Mouse (Mus musculus) midbrain, embryonic 16.5 days (tissue): ENCODE measurements around the gene Mphosph9. TPM values are rescaled to one million over a fixed set of nuclear protein-coding genes. Genes with fewer than 3 reads are reported as not detected.
A peak's percentile ranks its signal among the peaks of the same experiment; 100 is the strongest.
"Not testable (repeated sequence)": the region's sequence is repeated elsewhere in the genome, so short reads cannot be mapped to it uniquely, and the experiment has no call there.

ENCODE experiments used
- ATAC-seq: fragments of 200-750 bp; cut with Nextera tagmentation; 2 replicates; pipeline ENCODE4 v1.8.0; 2017; ENCODE audit warnings: moderate TSS enrichment
- H3K27ac ChIP-seq: fragments of 300-500 bp; sonication (generic); 2 replicates; pipeline ENCODE4 v1.5.1; 2014; ENCODE audit warnings: mild to moderate bottlenecking, low read length, mixed read lengths
- H3K27me3 ChIP-seq: fragments of 300-500 bp; sonication (generic); 2 replicates; pipeline ENCODE4 v1.6.1; 2014; ENCODE audit warnings: low read depth, low read length, mixed read lengths; ENCODE audit not compliant: control insufficient read depth, insufficient read depth
- H3K36me3 ChIP-seq: fragments of 300-500 bp; sonication (generic); 2 replicates; pipeline ENCODE4 v1.6.1; 2014; ENCODE audit warnings: mild to moderate bottlenecking, low read length, moderate library complexity, mixed read lengths; ENCODE audit not compliant: control insufficient read depth, insufficient read depth
- H3K4me1 ChIP-seq: fragments of 300-500 bp; sonication (generic); 2 replicates; pipeline ENCODE4 v1.6.1; 2014; ENCODE audit warnings: mild to moderate bottlenecking, low read length, mixed read lengths; ENCODE audit not compliant: control insufficient read depth, insufficient read depth
- H3K4me2 ChIP-seq: fragments of 300-500 bp; sonication (generic); 2 replicates; pipeline ENCODE4 v1.6.1; 2014; ENCODE audit warnings: mild to moderate bottlenecking, low read length, mixed read lengths
- H3K4me3 ChIP-seq: fragments of 300-500 bp; sonication (generic); 2 replicates; pipeline ENCODE4 v1.5.1; 2014; ENCODE audit warnings: low read depth, mild to moderate bottlenecking, low read length, moderate library complexity, mixed read lengths
- H3K9ac ChIP-seq: fragments of 300-500 bp; sonication (generic); 2 replicates; pipeline ENCODE4 v1.6.1; 2014; ENCODE audit warnings: low read depth, low read length, mixed read lengths
- H3K9me3 ChIP-seq: fragments of 300-500 bp; sonication (generic); replicated peaks from 2 replicates; pipeline ENCODE4 v1.6.1; 2014; ENCODE audit warnings: mild to moderate bottlenecking, low read length, mixed read lengths; ENCODE audit not compliant: control insufficient read depth, poor library complexity, severe bottlenecking
- WGBS: fragments of 180-500 bp; shearing (Covaris S2); extraction: QIAGEN DNeasy Blood & Tissue Kit; methylation state at CpG from one replicate; pipeline ENCODE4 v1.1.7; 2014; 5-methylcytosine and 5-hydroxymethylcytosine counted together
- polyA plus RNA-seq: library from polyadenylated mRNA; unstranded; fragments of >200 nt; fragmentation: Nextera tagmentation; extraction: Ambion mirVana; gene quantifications from 2 replicates; pipeline ENCODE4 v1.2.1, GENCODE M21; 2015

Mphosph9 gene
- polyA plus RNA-seq, 1 experiment from 2014 or later: 9.3 TPM

DNA sequence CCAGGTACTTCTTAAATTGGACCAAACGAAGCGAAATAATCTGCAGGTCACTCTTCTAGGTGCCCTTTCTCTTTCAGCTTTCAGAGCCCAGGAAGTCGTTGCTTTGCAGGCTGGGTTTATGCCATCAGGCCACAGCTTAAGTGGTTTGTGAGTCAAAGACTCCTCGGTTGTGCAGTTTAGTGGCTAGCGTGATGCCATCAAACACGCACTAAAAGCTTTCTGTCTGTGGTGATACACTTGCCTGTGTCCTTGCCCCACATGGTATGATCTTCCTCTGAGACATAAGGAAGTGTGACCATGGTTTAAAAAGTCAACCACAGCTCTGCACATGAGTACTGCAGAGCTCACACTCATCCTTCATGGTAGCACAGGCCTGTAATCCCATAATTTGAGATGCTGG lies 2.3 kb upstream of the Mphosph9 start:
- 92% methylated on average over 6 of the region's 6 CpGs for WGBS
- H3K4me1 ChIP-seq: peaks cover 24% of the 10 kb centered on the region
- no peaks in the 10 kb centered on the region for H3K27me3 ChIP-seq
- no peak overlapping the region for H3K4me3 ChIP-seq
- H3K36me3 ChIP-seq: no peaks in the 10 kb centered on the region
- no peak overlapping the region for H3K27ac ChIP-seq
- no peak overlapping the region for H3K4me2 ChIP-seq
- no peak overlapping the region for H3K9ac ChIP-seq
- no peak for ATAC-seq
- no peaks in the 10 kb centered on the region for H3K9me3 ChIP-seq

DNA sequence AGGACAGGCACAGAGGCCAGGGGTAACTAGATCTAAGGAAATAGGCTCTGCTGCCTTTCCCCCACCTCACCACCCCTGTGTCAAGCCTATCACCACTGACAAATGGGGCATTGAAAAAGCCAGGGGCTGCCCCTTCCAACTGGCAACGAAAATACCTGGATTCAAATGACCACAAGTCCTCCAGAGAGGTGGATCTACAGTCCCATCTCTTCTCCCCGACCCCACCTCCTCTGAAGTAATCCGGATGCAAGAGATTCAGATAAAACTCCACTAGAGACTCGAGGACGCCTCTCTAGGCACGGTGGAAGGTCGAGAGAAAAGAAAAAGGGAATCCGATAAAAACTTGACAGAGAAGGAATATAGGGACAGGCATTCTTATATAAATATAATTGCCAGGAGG lies 943 bp downstream of the Mphosph9 start:
- Histone ChIP-seq H3K27ac (peak overlapping the region; percentile 98), H3K9me3 (no peaks in the 10 kb centered on the region), H3K4me3 (peak overlapping the region; percentile 74), H3K27me3 (no peaks in the 10 kb centered on the region), H3K4me2 (peak overlapping the region; percentile 87), H3K9ac (peak overlapping the region; percentile 80), H3K4me1 (peaks cover 18% of the 10 kb centered on the region), H3K36me3 (no peaks in the 10 kb centered on the region)
- 1% methylated on average over 8 of the region's 8 CpGs for WGBS
- ATAC-seq: no peak

DNA sequence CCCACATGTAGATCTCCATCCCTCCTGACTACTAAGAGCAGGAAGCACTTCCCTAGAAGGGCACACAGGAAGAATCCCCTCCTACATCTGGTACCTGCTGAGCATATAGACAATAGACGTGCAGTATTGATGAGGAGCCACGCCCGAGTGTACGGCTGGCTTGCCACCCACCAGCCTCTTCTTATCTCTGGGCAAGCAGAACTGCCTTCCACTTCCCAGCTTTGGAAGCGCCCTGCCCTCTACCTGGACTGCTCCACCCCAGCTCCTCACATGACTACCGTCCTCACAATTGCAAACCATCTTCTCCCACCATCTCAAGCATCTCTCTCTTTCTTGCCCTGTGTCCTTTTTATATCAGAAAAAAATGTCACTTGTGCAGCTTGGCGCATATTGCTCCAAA lies 10.1 kb downstream of the Mphosph9 start:
- no peaks in the 10 kb centered on the region for H3K27me3 ChIP-seq
- 95% methylated on average over 7 of the region's 7 CpGs for WGBS
- H3K36me3 ChIP-seq: peaks cover 27% of the 10 kb centered on the region
- no peaks in the 10 kb centered on the region; the same call in 1 of the 2 replicates for H3K9me3 ChIP-seq
- ATAC-seq: no peak
- H3K4me2 ChIP-seq: no peak overlapping the region
- no peak overlapping the region for H3K27ac ChIP-seq
- no peak overlapping the region for H3K4me3 ChIP-seq
- no peak overlapping the region for H3K9ac ChIP-seq
- no peaks in the 10 kb centered on the region for H3K4me1 ChIP-seq

DNA sequence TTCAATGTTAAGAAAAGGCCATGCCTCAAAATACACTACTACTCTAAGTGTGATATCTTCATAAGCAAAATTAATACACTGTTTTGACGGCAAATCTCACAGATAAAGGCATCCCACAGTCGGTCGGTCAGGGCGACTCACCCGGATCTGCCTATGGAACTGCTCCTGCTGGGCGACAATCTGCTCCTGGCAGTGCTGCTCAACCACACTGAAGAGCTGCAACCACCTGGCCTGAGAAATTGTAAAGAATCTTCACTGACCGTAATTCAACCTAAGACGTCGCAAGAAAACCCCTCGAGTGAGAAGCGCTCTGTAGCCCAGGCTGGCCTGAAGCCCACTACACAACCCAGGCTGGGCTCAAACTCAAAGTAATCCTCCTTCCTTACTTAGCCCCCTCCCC lies 11.8 kb downstream of the Mphosph9 start:
- ATAC-seq: no peak
- H3K27ac ChIP-seq: no peak overlapping the region
- no peak overlapping the region for H3K4me2 ChIP-seq
- no peaks in the 10 kb centered on the region for H3K27me3 ChIP-seq
- 89% methylated on average over 11 of the region's 11 CpGs for WGBS
- no peak overlapping the region for H3K4me3 ChIP-seq
- H3K4me1 ChIP-seq: no peaks in the 10 kb centered on the region
- H3K9ac ChIP-seq: no peak overlapping the region
- H3K9me3 ChIP-seq: no peaks in the 10 kb centered on the region; the same call in 1 of the 2 replicates
- H3K36me3 ChIP-seq: peaks cover 35% of the 10 kb centered on the region

DNA sequence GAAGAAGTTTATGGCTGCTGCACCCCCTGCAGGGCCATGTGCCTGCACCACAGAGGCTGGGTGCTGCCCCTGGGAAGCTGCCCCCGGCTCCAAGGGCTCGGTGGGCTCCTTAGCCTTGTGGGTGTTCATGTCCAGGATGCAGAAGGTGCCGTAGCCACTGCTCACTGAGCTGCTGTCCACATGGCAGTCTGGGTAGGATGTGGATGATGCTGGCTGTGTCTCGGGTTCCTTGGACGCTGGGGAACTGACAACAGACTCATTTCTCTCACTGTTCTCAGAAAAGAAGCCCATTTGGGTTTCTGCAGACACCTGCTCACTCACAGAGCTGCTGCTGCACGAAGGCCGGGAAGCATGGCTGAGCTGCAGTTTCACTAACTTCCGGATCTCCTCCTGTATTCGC lies 12.3 kb downstream of the Mphosph9 start:
- no peak overlapping the region for H3K9ac ChIP-seq
- no peak overlapping the region for H3K27ac ChIP-seq
- WGBS: 93% methylated on average over 9 of the region's 9 CpGs
- H3K36me3 ChIP-seq: peaks cover 35% of the 10 kb centered on the region
- H3K4me3 ChIP-seq: no peak overlapping the region
- H3K4me2 ChIP-seq: no peak overlapping the region
- H3K9me3 ChIP-seq: no peaks in the 10 kb centered on the region; the same call in 1 of the 2 replicates
- H3K27me3 ChIP-seq: no peaks in the 10 kb centered on the region
- ATAC-seq: no peak
- no peaks in the 10 kb centered on the region for H3K4me1 ChIP-seq

DNA sequence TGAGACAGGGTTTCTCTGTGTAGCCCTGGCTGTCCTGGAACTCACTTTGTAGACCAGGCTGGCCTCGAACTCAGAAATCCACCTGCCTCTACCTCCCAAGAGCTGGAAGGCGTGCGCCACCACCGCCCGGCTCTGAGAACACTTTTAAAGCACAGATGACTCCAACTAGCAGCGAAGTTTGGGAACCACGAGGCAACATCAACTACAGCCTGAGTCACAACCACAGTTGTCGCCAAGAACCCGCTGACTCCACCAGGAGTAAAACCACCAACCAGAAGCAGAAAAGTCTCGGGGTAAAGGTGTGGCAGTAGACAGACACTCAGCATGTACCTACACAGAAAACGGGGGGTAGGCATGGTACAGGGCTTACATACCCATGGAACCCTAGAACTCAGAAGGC lies 17.7 kb downstream of the Mphosph9 start:
- peaks cover 35% of the 10 kb centered on the region for H3K36me3 ChIP-seq
- WGBS: 95% methylated on average over 11 of the region's 11 CpGs

DNA sequence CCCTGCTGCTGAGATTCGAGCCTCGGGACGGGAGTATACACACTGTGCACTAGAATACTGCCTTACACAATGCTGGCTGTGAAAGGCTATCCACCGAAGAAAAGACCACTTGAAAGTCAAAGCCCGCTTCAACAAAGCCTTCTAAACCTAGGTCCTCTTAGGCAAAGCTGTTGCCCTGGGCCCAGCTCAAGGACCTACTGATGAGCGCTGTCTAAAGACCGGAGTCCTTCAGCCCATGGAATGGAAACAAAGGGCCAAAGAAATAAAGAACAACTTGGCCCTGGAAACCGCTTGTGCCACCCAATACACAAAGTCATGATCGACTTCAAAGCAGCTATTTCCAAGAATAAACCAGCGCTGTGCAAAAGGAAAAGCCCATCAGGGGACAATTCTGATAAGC lies 18.6 kb downstream of the Mphosph9 start:
- Histone ChIP-seq H3K9ac (no peak overlapping the region), H3K4me1 (no peaks in the 10 kb centered on the region), H3K27me3 (no peaks in the 10 kb centered on the region), H3K9me3 (no peaks in the 10 kb centered on the region; the same call in 1 of the 2 replicates), H3K4me2 (no peak overlapping the region), H3K4me3 (no peak overlapping the region), H3K36me3 (peaks cover 28% of the 10 kb centered on the region), H3K27ac (no peak overlapping the region)
- 69% methylated on average over 10 of the region's 10 CpGs for WGBS
- no peak for ATAC-seq

More for the DNA sequence above, 17.7 kb downstream of the Mphosph9 start:
- no peaks in the 10 kb centered on the region for H3K27me3 ChIP-seq
- no peak overlapping the region for H3K9ac ChIP-seq
- no peak for ATAC-seq
- H3K27ac ChIP-seq: no peak overlapping the region
- H3K4me1 ChIP-seq: no peaks in the 10 kb centered on the region
- no peak overlapping the region for H3K4me2 ChIP-seq
- no peak overlapping the region for H3K4me3 ChIP-seq
- H3K9me3 ChIP-seq: no peaks in the 10 kb centered on the region; the same call in 1 of the 2 replicates

DNA sequence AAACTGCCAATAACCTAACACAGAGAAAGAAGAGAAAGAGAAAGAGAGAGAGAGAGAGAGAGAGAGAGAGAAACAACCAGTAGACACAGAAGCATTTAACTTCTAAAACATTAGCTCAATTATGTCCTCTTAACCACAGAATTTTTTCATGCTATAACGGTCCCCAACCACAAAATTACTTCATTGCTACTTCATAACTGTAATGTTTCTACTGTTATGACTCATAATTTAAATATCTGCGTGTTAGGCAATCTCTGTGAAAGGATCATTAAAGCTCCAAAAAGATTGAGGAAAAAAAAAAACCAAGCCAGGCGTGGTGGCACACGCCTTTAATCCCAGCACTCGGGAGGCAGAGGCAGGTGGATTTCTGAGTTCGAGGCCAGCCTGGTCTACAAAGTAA lies 24.9 kb downstream of the Mphosph9 start:
- H3K9me3 ChIP-seq, H3K27me3 ChIP-seq, ATAC-seq, H3K9ac ChIP-seq, H3K4me2 ChIP-seq, H3K4me3 ChIP-seq, H3K4me1 ChIP-seq, H3K27ac ChIP-seq: not testable (repeated sequence)
- 95% methylated on average over 6 of the region's 6 CpGs for WGBS
- peaks cover 27% of the 10 kb centered on the region for H3K36me3 ChIP-seq

DNA sequence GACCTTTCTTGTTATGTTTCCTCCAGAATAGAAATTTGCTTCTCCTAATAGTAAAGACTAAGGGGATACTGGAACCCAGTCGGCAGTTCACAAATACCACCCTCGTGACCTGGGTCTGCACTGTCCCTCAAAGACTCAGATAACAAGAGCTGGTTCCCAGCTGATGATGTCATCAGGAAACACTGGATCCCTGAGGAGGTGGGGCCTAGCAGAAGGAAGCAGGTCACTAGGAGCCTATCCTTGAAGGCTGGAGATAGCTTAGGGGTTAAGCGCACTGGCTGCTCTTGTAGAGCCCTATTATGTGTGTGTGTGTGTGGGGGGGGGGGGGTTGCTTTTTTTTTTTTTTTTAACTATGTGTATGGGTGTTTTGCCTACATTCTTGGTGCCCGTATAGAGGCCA lies 27.6 kb downstream of the Mphosph9 start:
- H3K9ac ChIP-seq: no peak overlapping the region
- H3K27me3 ChIP-seq: no peaks in the 10 kb centered on the region
- H3K36me3 ChIP-seq: peaks cover 28% of the 10 kb centered on the region
- H3K4me3 ChIP-seq: no peak overlapping the region
- no peak overlapping the region for H3K4me2 ChIP-seq
- H3K4me1 ChIP-seq: no peaks in the 10 kb centered on the region
- H3K27ac ChIP-seq: no peak overlapping the region
- 85% methylated on average over 4 of the region's 4 CpGs for WGBS
- no peak for ATAC-seq
- H3K9me3 ChIP-seq: no peaks in the 10 kb centered on the region
